ENCODE assay signal across 22 mouse cellular contexts in the genomic region with DNA sequence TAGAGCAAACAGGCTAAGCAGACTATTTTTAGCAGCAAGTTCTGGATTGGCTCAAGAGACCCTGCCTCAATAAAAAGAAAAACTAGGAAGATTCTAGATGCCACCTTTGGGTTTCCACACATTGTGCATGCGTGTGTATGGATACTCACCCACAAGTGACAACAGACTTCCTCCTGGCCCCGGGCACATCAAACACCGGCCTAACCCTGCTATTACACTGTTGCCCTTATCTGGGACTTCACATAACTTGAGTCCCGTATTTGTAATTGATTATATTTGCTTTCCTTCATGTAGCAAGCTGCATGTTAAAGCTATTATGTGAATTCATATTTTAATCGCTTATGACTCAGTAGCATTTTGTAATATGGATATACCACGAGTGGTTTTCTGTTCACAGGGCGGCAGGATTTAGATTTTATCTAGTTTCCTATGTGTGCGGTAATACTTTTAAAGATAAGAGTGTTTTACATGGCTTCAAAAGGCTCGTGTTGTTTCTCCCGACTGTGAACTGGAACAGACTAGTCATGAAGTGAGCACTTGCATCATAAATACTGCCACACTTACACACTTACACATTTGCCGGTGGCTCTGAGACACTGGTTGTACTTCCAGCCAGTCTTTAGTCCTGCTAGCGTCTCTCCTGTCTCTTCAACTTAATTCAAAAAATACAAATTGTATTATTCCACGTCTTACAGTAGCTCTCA.
A peak's percentile ranks its signal among the peaks of the same experiment; 100 is the strongest.
DNase-seq lines count a peak whose midpoint lies in the region; ATAC-seq and TF ChIP-seq lines count a peak whose summit lies in the region.
"Had no signal": no experiment of that assay in that cellular context is flagged by ENCODE, and none has a peak within 500 bp of the region (broad histone marks: within the 10 kb centered on the region; RNA-seq: fewer than 3 reads in every experiment).

No protein-coding gene starts in this region.

- intact Hi-C loops in gastrocnemius, postnatal 14 days (cut with DNase I; ENCODE audit: low total_unique reads): no loop called here

- no peaks in the 10 kb centered on the region for H3K27me3 ChIP-seq in neural tube, embryonic 15.5 days (replicated peaks)
- no peaks in the 10 kb centered on the region for H3K27me3 ChIP-seq in intestine, postnatal 0 days (replicated peaks; ENCODE audit: control insufficient read depth, insufficient read depth, low read length)
- H3K27me3 ChIP-seq in stomach, postnatal 0 days (ENCODE audit: control insufficient read depth, insufficient read depth, low read length): no peaks in the 10 kb centered on the region
- H3K27me3 ChIP-seq: embryonic facial prominence, embryonic 13.5 days; forebrain, embryonic 13.5 days; heart, embryonic 12.5 days had no signal

- H3K4me1 ChIP-seq in neural tube, embryonic 15.5 days: no peaks in the 10 kb centered on the region
- H3K4me1 ChIP-seq in intestine, postnatal 0 days (replicated peaks; ENCODE audit: control insufficient read depth, insufficient read depth, low read length): no peaks in the 10 kb centered on the region
- no peaks in the 10 kb centered on the region; the same call in 1 of the 2 replicates for H3K4me1 ChIP-seq in stomach, postnatal 0 days (replicated peaks; ENCODE audit: control insufficient read depth, insufficient read depth)
- H3K4me1 ChIP-seq: forebrain, embryonic 13.5 days had no signal

- H3K4me3 ChIP-seq in neural tube, embryonic 15.5 days (replicated peaks): no peak overlapping the region
- H3K4me3 ChIP-seq in intestine, postnatal 0 days (ENCODE audit: low read depth, low read length): no peak overlapping the region
- no peak overlapping the region for H3K4me3 ChIP-seq in stomach, postnatal 0 days (ENCODE audit: low read depth, low read length)
- H3K4me3 ChIP-seq: embryonic facial prominence, embryonic 13.5 days; forebrain, embryonic 13.5 days; gastrocnemius, adult 2 months; heart, adult 2 months; heart, embryonic 12.5 days; hindbrain, embryonic 13.5 days had no signal

- H3K9me3 ChIP-seq in neural tube, embryonic 15.5 days (replicated peaks): no peaks in the 10 kb centered on the region
- no peaks in the 10 kb centered on the region for H3K9me3 ChIP-seq in intestine, postnatal 0 days (ENCODE audit: control insufficient read depth)
- no peaks in the 10 kb centered on the region for H3K9me3 ChIP-seq in stomach, postnatal 0 days (ENCODE audit: control insufficient read depth, low read length)
- H3K9me3 ChIP-seq: embryonic facial prominence, embryonic 13.5 days; forebrain, embryonic 13.5 days; G1E; heart, embryonic 12.5 days; hindbrain, embryonic 13.5 days had no signal

- no peaks in the 10 kb centered on the region for H3K36me3 ChIP-seq in neural tube, embryonic 15.5 days
- no peaks in the 10 kb centered on the region for H3K36me3 ChIP-seq in intestine, postnatal 0 days (ENCODE audit: control insufficient read depth, insufficient read depth)
- H3K36me3 ChIP-seq in stomach, postnatal 0 days (ENCODE audit: control insufficient read depth, insufficient read depth, low read length): no peaks in the 10 kb centered on the region
- H3K36me3 ChIP-seq: embryonic facial prominence, embryonic 13.5 days; G1E; heart, embryonic 12.5 days; hindbrain, embryonic 13.5 days had no signal

- TF ChIP-seq EP300 in stomach, postnatal 0 days (optimal IDR thresholded peaks at IDR 0.05): peak; percentile 84

- no peak overlapping the region for H3K27ac ChIP-seq in neural tube, embryonic 15.5 days (replicated peaks)
- no peak overlapping the region for H3K27ac ChIP-seq in intestine, postnatal 0 days (ENCODE audit: low read depth, low read length)
- no peak overlapping the region for H3K27ac ChIP-seq in stomach, postnatal 0 days (replicated peaks)
- H3K27ac ChIP-seq: embryonic facial prominence, embryonic 13.5 days; forebrain, embryonic 13.5 days; gastrocnemius, adult 2 months; heart, adult 2 months; hindbrain, embryonic 13.5 days; hindbrain, postnatal 0 days had no signal

- H3K4me2 ChIP-seq in neural tube, embryonic 15.5 days: no peak overlapping the region
- H3K4me2 ChIP-seq in intestine, postnatal 0 days (replicated peaks; ENCODE audit: low read depth): no peak overlapping the region
- H3K4me2 ChIP-seq in stomach, postnatal 0 days (replicated peaks; ENCODE audit: low read depth): no peak overlapping the region
- H3K4me2 ChIP-seq: embryonic facial prominence, embryonic 13.5 days; forebrain, embryonic 13.5 days; heart, embryonic 12.5 days; hindbrain, embryonic 13.5 days had no signal

- TF ChIP-seq CTCF in intestine, postnatal 0 days (IDR thresholded peaks at IDR 0.05; ENCODE audit: low read depth): no peak
- TF ChIP-seq CTCF in stomach, postnatal 0 days (IDR thresholded peaks at IDR 0.05; ENCODE audit: low read depth): no peak

- DNase-seq in neural tube, embryonic 10.5 days (ENCODE audit: extremely low spot score, low spot score): peak; percentile 11
- DNase-seq in stomach, postnatal 0 days (ENCODE audit: low spot score): peak; percentile 66
- DNase-seq in embryo, embryonic 11 days: no peak
- no peak for DNase-seq in adrenal gland, postnatal 36 days
- DNase-seq in gastrocnemius, postnatal 14 days: no peak
- DNase-seq: adrenal gland, postnatal 10 days; B cell, adult 2 months; cerebellum, adult 2 months; gastrocnemius, adult 2 months; gastrocnemius, postnatal 36 days; heart, adult 2 months; heart, postnatal 4 days had no signal

- 91% methylated on average over 13 of the region's 13 CpGs for WGBS in neural tube, embryonic 15.5 days
- WGBS in intestine, postnatal 0 days: 47% methylated on average over 13 of the region's 13 CpGs
- 52% methylated on average over 13 of the region's 13 CpGs for WGBS in stomach, postnatal 0 days

- no peak overlapping the region for H3K9ac ChIP-seq in neural tube, embryonic 15.5 days (replicated peaks)
- no peak overlapping the region for H3K9ac ChIP-seq in intestine, postnatal 0 days (ENCODE audit: low read depth, low read length)
- H3K9ac ChIP-seq in stomach, postnatal 0 days (ENCODE audit: low read length): no peak overlapping the region
- H3K9ac ChIP-seq: embryonic facial prominence, embryonic 13.5 days; forebrain, embryonic 13.5 days; heart, embryonic 12.5 days; hindbrain, embryonic 13.5 days had no signal

- no peak for ATAC-seq in neural tube, embryonic 15.5 days (ENCODE audit: low FRiP score)
- ATAC-seq in granulocyte monocyte progenitor cell, adult 5-6 weeks (replicated peaks; ENCODE audit: poor library complexity, severe bottlenecking): peak; percentile 58
- ATAC-seq in intestine, postnatal 0 days: peak; percentile 42; the same call in 1 of the 2 replicates
- peak; percentile 89 for ATAC-seq in stomach, postnatal 0 days (ENCODE audit: low FRiP score, low TSS enrichment)
- ATAC-seq: CD4-positive, CD25-positive, alpha-beta regulatory T cell, adult 4 months; forebrain, embryonic 13.5 days; hindbrain, postnatal 0 days had no signal

Comparison
In these comparisons a context has a peak if more than half of its experiments do, and no peak if none do; other contexts are left out.
1. DNase-seq: peak in neural tube, embryonic 10.5 days (single experiment) and stomach, postnatal 0 days (single experiment); none in embryo, embryonic 11 days (single experiment), adrenal gland, postnatal 36 days (0 of 2) and gastrocnemius, postnatal 14 days (single experiment).